Comparison of ENCODE assay signal across 9 mouse cellular contexts in the genomic region with DNA sequence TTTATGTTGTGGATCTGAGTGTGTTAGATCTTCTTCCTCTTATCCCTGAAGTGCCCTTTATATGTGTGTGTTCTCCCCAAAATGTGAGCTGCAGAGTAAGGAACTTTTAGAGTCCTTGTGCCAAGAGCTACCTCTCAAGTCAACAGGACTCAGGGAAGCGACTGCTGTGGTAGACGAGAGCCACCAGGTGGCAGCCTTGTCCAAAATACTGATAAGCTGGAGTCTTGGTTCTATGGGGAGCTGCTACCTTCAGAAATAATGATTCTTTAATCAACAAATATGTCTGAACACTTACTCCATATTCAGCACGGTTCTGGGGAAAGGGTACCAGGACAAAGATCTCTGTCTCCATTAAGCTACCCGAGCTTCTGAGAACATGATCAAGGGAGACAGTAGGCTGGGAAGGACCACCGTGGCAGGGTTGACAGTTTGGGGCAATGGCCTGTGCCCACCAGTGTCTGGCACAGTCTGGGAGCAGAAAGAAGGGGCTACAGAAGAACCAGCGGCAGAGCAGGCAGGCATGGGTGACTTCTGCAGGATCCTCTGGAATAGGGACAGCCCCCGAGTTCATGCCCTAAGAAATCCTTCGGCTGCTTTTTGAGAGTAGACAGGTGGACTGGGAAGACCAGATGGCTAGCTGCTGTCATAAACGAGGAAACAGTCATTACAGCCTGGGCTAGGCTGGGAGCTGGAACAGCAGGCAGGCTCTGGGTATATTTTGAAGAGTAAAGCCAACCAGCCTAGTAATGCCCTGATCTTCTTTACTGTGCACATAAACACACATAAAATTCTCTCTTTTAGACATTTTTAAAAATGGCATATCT.
DNase-seq lines count a peak whose midpoint lies in the region; ATAC-seq and TF ChIP-seq lines count a peak whose summit lies in the region.
"Had no signal": no experiment of that assay in that cellular context is flagged by ENCODE, and none has a peak within 500 bp of the region (broad histone marks: within the 10 kb centered on the region; RNA-seq: fewer than 3 reads in every experiment).

No protein-coding gene starts in this region.

- peak; percentile 91 for TF ChIP-seq CTCF in midbrain, postnatal 0 days (IDR thresholded peaks at IDR 0.05)
- peak; percentile 92 for TF ChIP-seq CTCF in stomach, postnatal 0 days (IDR thresholded peaks at IDR 0.05; ENCODE audit: low read depth)

- DNase-seq in kidney, adult 18-20 months: peak; percentile 75
- DNase-seq in adrenal gland, postnatal 25 days: peak; percentile 64
- peak; percentile 64 for DNase-seq in embryo, embryonic 9.5 days (ENCODE audit: extremely low spot score)
- peak; percentile 71 to 86 for DNase-seq in heart, postnatal 10 days
- DNase-seq in layer of hippocampus, postnatal 14 days (ENCODE audit: low spot score in 2 of 2): peak; percentile 53 to 77
- peak; percentile 88 for DNase-seq in midbrain, postnatal 0 days (ENCODE audit: low spot score)
- DNase-seq in stomach, postnatal 0 days (ENCODE audit: low spot score): peak; percentile 81

- H3K36me3 ChIP-seq in kidney, embryonic 15.5 days: no peaks in the 10 kb centered on the region
- H3K36me3 ChIP-seq in midbrain, postnatal 0 days (ENCODE audit: insufficient read depth, low read length): no peaks in the 10 kb centered on the region
- no peaks in the 10 kb centered on the region for H3K36me3 ChIP-seq in stomach, postnatal 0 days (ENCODE audit: control insufficient read depth, insufficient read depth, low read length)
- H3K36me3 ChIP-seq: embryonic facial prominence, embryonic 13.5 days had no signal

- no peak overlapping the region for H3K27ac ChIP-seq in kidney, embryonic 15.5 days
- H3K27ac ChIP-seq in midbrain, postnatal 0 days (ENCODE audit: low read depth, low read length): no peak overlapping the region
- H3K27ac ChIP-seq in stomach, postnatal 0 days (replicated peaks): no peak overlapping the region
- H3K27ac ChIP-seq: embryonic facial prominence, embryonic 13.5 days had no signal

- no peaks in the 10 kb centered on the region for H3K9me3 ChIP-seq in kidney, embryonic 15.5 days (replicated peaks)
- no peaks in the 10 kb centered on the region for H3K9me3 ChIP-seq in midbrain, postnatal 0 days (ENCODE audit: low read length)
- no peaks in the 10 kb centered on the region for H3K9me3 ChIP-seq in stomach, postnatal 0 days (ENCODE audit: control insufficient read depth, low read length)
- H3K9me3 ChIP-seq: embryonic facial prominence, embryonic 13.5 days had no signal

- no peak overlapping the region for H3K4me2 ChIP-seq in kidney, embryonic 15.5 days
- H3K4me2 ChIP-seq in midbrain, postnatal 0 days (ENCODE audit: low read depth, low read length, poor library complexity, severe bottlenecking): no peak overlapping the region
- no peak overlapping the region for H3K4me2 ChIP-seq in stomach, postnatal 0 days (replicated peaks; ENCODE audit: low read depth)
- H3K4me2 ChIP-seq: embryonic facial prominence, embryonic 13.5 days had no signal

- H3K9ac ChIP-seq in kidney, embryonic 15.5 days: no peak overlapping the region
- H3K9ac ChIP-seq in midbrain, postnatal 0 days (replicated peaks; ENCODE audit: low read length, poor library complexity, severe bottlenecking): no peak overlapping the region
- H3K9ac ChIP-seq in stomach, postnatal 0 days (ENCODE audit: low read length): no peak overlapping the region
- H3K9ac ChIP-seq: embryonic facial prominence, embryonic 13.5 days had no signal

- ATAC-seq in kidney, embryonic 15.5 days (replicated peaks; ENCODE audit: low FRiP score): no peak
- no peak for ATAC-seq in midbrain, postnatal 0 days (ENCODE audit: low FRiP score)
- ATAC-seq in stomach, postnatal 0 days (ENCODE audit: low FRiP score, low TSS enrichment): 0 out of 2 replicates have a peak, but pooled peaks have one; percentile 54

- TF ChIP-seq EP300 in stomach, postnatal 0 days (optimal IDR thresholded peaks at IDR 0.05): no peak

- H3K4me3 ChIP-seq in kidney, embryonic 15.5 days (replicated peaks): no peak overlapping the region
- H3K4me3 ChIP-seq in midbrain, postnatal 0 days (ENCODE audit: low read depth, low read length): no peak overlapping the region
- H3K4me3 ChIP-seq in stomach, postnatal 0 days (ENCODE audit: low read depth, low read length): no peak overlapping the region
- H3K4me3 ChIP-seq: embryonic facial prominence, embryonic 13.5 days had no signal

- H3K4me1 ChIP-seq in kidney, embryonic 15.5 days: peaks cover 5% of the 10 kb centered on the region; the same call in 1 of the 2 replicates
- no peaks in the 10 kb centered on the region for H3K4me1 ChIP-seq in midbrain, postnatal 0 days (ENCODE audit: insufficient read depth, low read length)
- no peaks in the 10 kb centered on the region for H3K4me1 ChIP-seq in stomach, postnatal 0 days (replicated peaks; ENCODE audit: control insufficient read depth, insufficient read depth)

- intact Hi-C loops in heart, postnatal 10 days (cut with DNase I): loop anchor here (1.0 to 2.0 kb wide), 2 partner anchors 79 to 232 kb away; no protein-coding TSS in a partner anchor

- WGBS in kidney, embryonic 15.5 days: 37% methylated on average over 9 of the region's 9 CpGs
- WGBS in midbrain, postnatal 0 days: 43% methylated on average over 9 of the region's 9 CpGs
- WGBS in stomach, postnatal 0 days: 42% methylated on average over 9 of the region's 9 CpGs

- H3K27me3 ChIP-seq in kidney, embryonic 15.5 days: 0 out of 2 replicates have a peak, but pooled peaks cover 3% of the 10 kb centered on the region
- no peaks in the 10 kb centered on the region for H3K27me3 ChIP-seq in midbrain, postnatal 0 days (ENCODE audit: insufficient read depth, low read length)
- no peaks in the 10 kb centered on the region for H3K27me3 ChIP-seq in stomach, postnatal 0 days (ENCODE audit: control insufficient read depth, insufficient read depth, low read length)
- H3K27me3 ChIP-seq: embryonic facial prominence, embryonic 13.5 days had no signal
